Mouse (Mus musculus) neural tube, embryonic 14.5 days (tissue): Measurements from ENCODE around the gene Brwd1. TPM values are rescaled to one million over a fixed set of nuclear protein-coding genes. Genes with fewer than 3 reads are reported as not detected.
"Not testable (repeated sequence)": the region's sequence is repeated elsewhere in the genome, so short reads cannot be mapped to it uniquely, and the experiment has no call there.

Experiments used
- ATAC-seq: fragments of 200-750 bp; cut with Nextera tagmentation; 2 replicates; pipeline ENCODE4 v1.8.0; 2017; ENCODE audit warnings: low read depth, mild to moderate bottlenecking, moderate TSS enrichment, moderate library complexity
- H3K27ac ChIP-seq: fragments of 300-500 bp; sonication (generic); 2 replicates; pipeline ENCODE4 v1.5.1; 2014; ENCODE audit warnings: low read depth, mild to moderate bottlenecking, control low read depth, low read length, moderate library complexity, mixed read lengths
- H3K27me3 ChIP-seq: fragments of 300-500 bp; sonication (generic); 2 replicates; pipeline ENCODE4 v1.6.1; 2014; ENCODE audit warnings: low read length; ENCODE audit not compliant: control insufficient read depth, insufficient read depth
- H3K36me3 ChIP-seq: fragments of 300-500 bp; sonication (generic); 2 replicates; pipeline ENCODE4 v1.6.1; 2014; ENCODE audit warnings: low read length, mixed read lengths; ENCODE audit not compliant: control insufficient read depth, insufficient read depth
- H3K4me1 ChIP-seq: fragments of 300-500 bp; sonication (generic); 2 replicates; pipeline ENCODE4 v1.6.1; 2014; ENCODE audit warnings: low read length; ENCODE audit not compliant: control insufficient read depth, insufficient read depth
- H3K4me2 ChIP-seq: fragments of 300-500 bp; sonication (generic); 2 replicates; pipeline ENCODE4 v1.6.1; 2014; ENCODE audit warnings: mild to moderate bottlenecking, low read depth, low read length, control low read depth
- H3K4me3 ChIP-seq: fragments of 300-500 bp; sonication (generic); 2 replicates; pipeline ENCODE4 v1.5.1; 2014; ENCODE audit warnings: low read depth, low read length, control low read depth, mixed read lengths
- H3K9ac ChIP-seq: fragments of 300-500 bp; sonication (generic); replicated peaks from 2 replicates; pipeline ENCODE4 v1.6.1; 2014; ENCODE audit warnings: low read depth, mild to moderate bottlenecking, control low read depth, low read length, mixed read lengths
- H3K9me3 ChIP-seq: fragments of 300-500 bp; sonication (generic); 2 replicates; pipeline ENCODE4 v1.6.1; 2016; ENCODE audit warnings: low read length; ENCODE audit not compliant: control insufficient read depth
- WGBS: fragments of 180-500 bp; shearing (Covaris S2); extraction: QIAGEN DNeasy Blood & Tissue Kit; methylation state at CpG from one replicate; pipeline ENCODE4 v1.1.7; 2014; 5-methylcytosine and 5-hydroxymethylcytosine counted together
- polyA plus RNA-seq: library from polyadenylated mRNA; unstranded; fragments of >200 nt; fragmentation: Nextera tagmentation; extraction: Ambion mirVana; gene quantifications from 2 replicates; pipeline ENCODE4 v1.2.1, GENCODE M21; 2014

Gene Brwd1
- polyA plus RNA-seq, 1 experiment from 2014 or later = 332 TPM

GRCm38 (mm10) chr16:95970841-95971240 lies 111.5 kb downstream of the Brwd1 start:
- Histone ChIP-seq H3K27me3 (no peaks in the 10 kb centered on the region), H3K9ac (no peak overlapping the region), H3K36me3 (no peaks in the 10 kb centered on the region), H3K27ac (no peak overlapping the region), H3K4me1 (no peaks in the 10 kb centered on the region), H3K9me3 (no peaks in the 10 kb centered on the region), H3K4me2 (no peak overlapping the region), H3K4me3 (no peak overlapping the region)
- ATAC-seq = no peak
- WGBS = 90% methylated on average over 2 of the region's 2 CpGs

- Histone ChIP-seq H3K36me3 (no peaks in the 10 kb centered on the region), H3K4me3 (no peak overlapping the region), H3K27me3 (no peaks in the 10 kb centered on the region), H3K4me2 (no peak overlapping the region), H3K4me1 (no peaks in the 10 kb centered on the region), H3K9ac (no peak overlapping the region), H3K27ac (no peak overlapping the region), H3K9me3 (no peaks in the 10 kb centered on the region)
- WGBS = 91% methylated on average over 11 of the region's 11 CpGs
- ATAC-seq = no peak
Measured at GRCm38 (mm10) chr16:95967455-95967854, 114.9 kb downstream of the Brwd1 start.

DNA sequence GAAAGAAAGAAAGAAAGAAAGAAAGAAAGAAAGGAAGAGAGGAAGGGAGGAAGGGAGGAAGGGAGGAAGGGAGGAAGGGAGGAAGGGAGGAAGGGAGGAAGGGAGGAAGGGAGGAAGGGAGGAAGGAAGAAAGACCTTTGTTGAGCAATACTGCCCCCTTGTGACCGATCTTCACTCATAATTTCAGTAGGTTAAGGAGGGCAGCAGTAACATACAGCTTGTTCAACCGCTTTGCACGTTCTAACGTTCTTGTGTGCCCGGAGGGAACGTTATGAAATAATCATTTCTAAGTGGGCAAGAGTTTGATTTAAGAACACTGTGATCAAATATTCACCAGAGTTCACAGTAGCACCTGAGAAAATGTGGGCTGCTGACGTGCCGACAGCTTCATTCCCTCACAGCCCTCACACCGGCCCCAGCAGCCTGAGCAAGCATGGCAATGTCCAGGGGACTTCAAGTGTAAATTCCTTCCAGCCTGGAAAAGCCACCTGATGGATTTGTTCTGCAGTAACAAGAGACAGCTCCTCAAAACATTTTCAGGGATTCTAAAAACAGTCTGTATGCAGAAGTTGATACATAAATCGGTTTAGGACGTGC lies 117.8 kb downstream of the Brwd1 start:
- H3K4me2 ChIP-seq = no peak overlapping the region
- no peaks in the 10 kb centered on the region for H3K36me3 ChIP-seq
- no peaks in the 10 kb centered on the region for H3K4me1 ChIP-seq
- no peak overlapping the region for H3K27ac ChIP-seq
- no peaks in the 10 kb centered on the region for H3K27me3 ChIP-seq
- 54% methylated on average over 11 of the region's 11 CpGs for WGBS
- no peak overlapping the region for H3K4me3 ChIP-seq
- ATAC-seq = no peak
- H3K9ac ChIP-seq = no peak overlapping the region
- H3K9me3 ChIP-seq = no peaks in the 10 kb centered on the region

DNA sequence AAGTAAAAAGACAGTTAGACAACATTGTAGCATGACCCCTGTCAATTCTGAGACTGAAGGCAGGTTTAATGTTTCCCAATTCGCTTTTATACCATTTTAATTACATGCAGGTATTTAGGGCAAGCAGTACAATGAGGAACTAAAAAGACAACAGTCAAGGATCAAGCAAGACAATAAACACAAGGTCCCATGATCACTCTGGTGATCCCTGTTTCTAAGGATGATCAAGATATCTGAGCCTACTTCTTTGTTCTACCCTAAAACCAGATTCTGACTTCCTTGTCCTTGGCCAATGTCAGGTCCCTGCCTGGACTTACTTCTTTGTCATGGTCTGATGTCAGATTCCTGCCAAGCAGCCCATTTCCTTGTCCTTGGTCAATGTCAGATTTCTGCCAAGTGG lies 120.8 kb downstream of the Brwd1 start:
- ATAC-seq, H3K4me3 ChIP-seq, H3K27ac ChIP-seq, H3K9me3 ChIP-seq, H3K4me2 ChIP-seq, H3K4me1 ChIP-seq, H3K9ac ChIP-seq, H3K36me3 ChIP-seq, H3K27me3 ChIP-seq: not testable (repeated sequence)
- WGBS = 67% methylated on average over 1 of the region's 1 CpGs

- not testable (repeated sequence) for ATAC-seq, H3K4me2 ChIP-seq, H3K9ac ChIP-seq, H3K9me3 ChIP-seq, H3K4me1 ChIP-seq, H3K36me3 ChIP-seq, H3K27me3 ChIP-seq, H3K27ac ChIP-seq, H3K4me3 ChIP-seq
- WGBS = 100% methylated on average over 2 of the region's 2 CpGs
Measured at GRCm38 (mm10) chr16:95960689-95961088, 121.6 kb downstream of the Brwd1 start.

DNA sequence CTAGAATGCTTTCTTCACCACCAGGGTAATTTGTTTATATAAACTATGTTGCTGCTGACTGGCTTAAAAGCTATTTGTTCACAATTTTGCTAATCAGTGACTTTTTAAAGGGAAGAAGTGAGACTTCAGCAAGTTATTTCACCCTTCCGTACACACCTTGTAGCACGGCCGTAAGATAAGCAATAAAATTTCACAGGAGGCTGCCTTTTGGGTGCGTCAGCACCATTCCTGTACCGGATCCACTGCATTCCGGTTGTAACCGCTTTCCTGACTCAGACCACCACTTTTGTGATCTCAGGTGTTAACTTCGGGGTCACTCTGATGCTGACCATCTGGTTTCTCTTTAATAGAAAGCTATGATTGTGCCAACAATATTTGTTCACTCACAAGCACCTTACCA lies 124.2 kb downstream of the Brwd1 start:
- Histone ChIP-seq H3K9ac (no peak overlapping the region), H3K9me3 (no peaks in the 10 kb centered on the region), H3K4me3 (no peak overlapping the region), H3K36me3 (no peaks in the 10 kb centered on the region), H3K27me3 (no peaks in the 10 kb centered on the region), H3K4me1 (no peaks in the 10 kb centered on the region), H3K27ac (no peak overlapping the region), H3K4me2 (no peak overlapping the region)
- ATAC-seq = no peak
- WGBS = 79% methylated on average over 8 of the region's 8 CpGs

GRCm38 (mm10) chr16:95956618-95957017 lies 125.7 kb downstream of the Brwd1 start:
- no peaks in the 10 kb centered on the region for H3K36me3 ChIP-seq
- H3K27me3 ChIP-seq = no peaks in the 10 kb centered on the region
- ATAC-seq = no peak
- WGBS = 67% methylated on average over 5 of the region's 5 CpGs
- H3K4me2 ChIP-seq = no peak overlapping the region
- H3K4me1 ChIP-seq = no peaks in the 10 kb centered on the region
- no peaks in the 10 kb centered on the region for H3K9me3 ChIP-seq
- H3K9ac ChIP-seq = no peak overlapping the region
- no peak overlapping the region for H3K4me3 ChIP-seq
- no peak overlapping the region for H3K27ac ChIP-seq

- Histone ChIP-seq H3K9me3 (no peaks in the 10 kb centered on the region), H3K27ac (no peak overlapping the region), H3K4me1 (no peaks in the 10 kb centered on the region), H3K36me3 (no peaks in the 10 kb centered on the region), H3K27me3 (no peaks in the 10 kb centered on the region), H3K9ac (no peak overlapping the region), H3K4me3 (no peak overlapping the region), H3K4me2 (no peak overlapping the region)
- WGBS = 87% methylated on average over 5 of the region's 5 CpGs
- ATAC-seq = no peak
Measured at GRCm38 (mm10) chr16:95955716-95956346, 126.5 kb downstream of the Brwd1 start.

DNA sequence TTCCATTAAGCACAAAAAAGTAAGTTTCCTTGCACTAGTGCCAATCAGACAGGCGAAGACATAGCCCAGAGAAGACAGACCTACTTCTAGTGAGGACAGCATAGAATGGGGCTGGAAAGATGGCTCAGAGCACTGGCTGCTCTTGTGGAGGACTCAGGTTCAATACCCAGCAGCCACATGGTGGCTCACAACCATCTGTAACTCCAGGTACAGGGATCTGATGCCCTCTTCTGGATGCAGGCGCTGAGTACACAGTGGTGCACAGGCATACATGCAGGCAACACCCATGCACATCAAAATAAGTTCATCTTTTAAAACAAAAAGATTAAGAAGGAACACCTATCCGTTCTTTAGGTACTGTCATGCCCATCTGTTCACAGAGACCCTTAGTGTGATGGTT lies 128.0 kb downstream of the Brwd1 start:
- Histone ChIP-seq H3K4me2 (no peak overlapping the region), H3K9ac (no peak overlapping the region), H3K9me3 (no peaks in the 10 kb centered on the region), H3K27me3 (no peaks in the 10 kb centered on the region), H3K27ac (no peak overlapping the region), H3K36me3 (no peaks in the 10 kb centered on the region), H3K4me3 (no peak overlapping the region), H3K4me1 (no peaks in the 10 kb centered on the region)
- WGBS = 95% methylated on average over 3 of the region's 3 CpGs
- no peak for ATAC-seq
